Mouse (Mus musculus) layer of hippocampus, postnatal 14 days (tissue): ENCODE results near the gene Tap2. TPM values are rescaled to one million over a fixed set of nuclear protein-coding genes. Genes with fewer than 3 reads are reported as not detected.
A peak's percentile ranks its signal among the peaks of the same experiment; 100 is the strongest.

Experiments used
- DNase-seq, 2 experiments: peaks; one replicate each; pipeline ENCODE4 v3.0.0; 2021 to 2022; ENCODE audit warnings: low spot score in 2 of 2, mixed read lengths in 1 of 2
- long read RNA-seq, 2 experiments: library from polyadenylated mRNA; stranded (forward); transcript quantifications; one replicate each; pipeline ENCODE4 v2.0.0; 2021
- total RNA-seq, 2 experiments: library from RNA; stranded (reverse); gene quantifications; 2 replicates each; pipeline ENCODE4 v1.2.3; 2021

The Tap2 gene
- 1 to 10 TPM; 5.7 to 5.9 TPM for total RNA-seq
- long read RNA-seq, experiment 1, partial matches to known transcripts, result 1 of 6 reads
- long read RNA-seq, experiment 1, other reads (novel, unspliced or antisense), result 1 of 6 reads
- long read RNA-seq, experiment 2, partial matches to known transcripts, result 0 of 4 reads
- long read RNA-seq, experiment 2, other reads (novel, unspliced or antisense), result 0 of 4 reads

DNA sequence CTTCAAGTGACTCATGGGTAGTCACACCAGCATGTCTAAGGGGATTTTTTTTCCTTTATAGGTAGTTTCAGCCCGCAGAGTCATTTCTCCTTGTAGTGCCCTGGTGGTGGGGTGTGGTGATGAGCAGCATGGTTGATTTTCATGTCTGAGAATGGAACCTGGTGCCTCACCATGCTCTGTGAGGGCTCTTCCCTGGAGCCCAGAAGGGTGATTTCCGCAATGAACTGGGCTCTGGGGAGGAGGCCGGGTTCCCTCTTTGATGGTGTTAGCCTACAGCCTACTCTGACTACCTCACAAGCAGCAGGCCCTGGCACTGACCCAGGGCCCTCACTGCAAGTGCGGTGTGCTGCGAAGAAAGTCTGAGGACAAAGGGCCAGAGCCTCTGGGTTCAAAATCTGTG, at the start of gene Tap2:
TSS of gene Tap2 (plus strand) at position 84 of the 400 bp plus-strand sequence.
- DNase-seq, result no peak

DNA sequence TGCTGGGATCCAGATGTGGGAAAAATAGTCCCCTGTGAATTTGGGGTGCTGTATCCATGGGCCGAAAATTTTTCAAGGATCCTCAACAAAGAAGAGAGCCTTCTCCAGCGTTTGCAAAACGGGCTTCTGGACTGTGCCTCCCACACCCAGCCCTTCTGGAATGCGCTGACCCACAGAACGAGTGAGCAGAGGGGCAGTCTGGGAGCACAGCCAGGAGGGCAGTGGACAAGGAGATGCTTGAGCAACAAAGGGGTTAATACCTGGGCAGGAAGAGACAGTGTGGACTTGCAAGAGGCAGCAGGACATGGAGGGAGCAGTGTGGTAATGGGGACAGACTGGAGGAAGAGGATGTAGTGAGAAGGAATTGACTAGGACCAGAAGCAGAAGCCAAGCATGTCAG, 47.8 kb upstream of the Tap2 start:
- no peak for DNase-seq

DNA sequence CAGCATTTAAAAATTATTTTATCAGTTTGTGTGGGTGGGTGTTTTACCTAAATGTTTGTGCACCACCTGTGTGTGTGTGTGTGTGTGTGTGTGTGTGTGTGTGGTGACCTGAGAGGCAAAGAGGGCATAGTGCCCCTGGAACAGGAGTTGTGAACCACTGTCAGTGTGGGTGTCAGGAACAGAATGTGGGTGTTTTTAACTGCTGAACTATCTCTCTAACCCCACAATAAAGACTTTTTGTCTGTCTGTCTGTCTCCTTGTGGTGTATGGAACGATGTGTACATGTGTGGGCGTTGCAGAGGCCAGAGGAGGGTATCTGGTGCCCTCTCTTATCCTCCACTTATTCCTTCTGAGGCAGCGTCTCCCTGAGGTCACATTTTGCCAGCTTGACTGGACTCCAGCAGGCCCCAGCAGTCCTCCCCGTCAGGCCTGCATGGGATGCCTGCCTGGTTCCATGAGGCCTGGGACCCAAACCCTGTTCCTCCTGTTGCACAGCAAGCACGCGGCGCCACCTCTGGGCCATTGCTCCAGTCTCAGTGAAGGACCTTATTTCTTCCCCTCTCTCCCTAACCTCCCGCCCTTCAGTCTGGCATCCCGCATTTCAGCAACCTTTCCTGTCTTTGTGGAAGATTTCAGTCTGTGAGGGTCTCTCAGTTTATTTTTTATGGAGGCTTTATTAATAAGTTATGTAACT, 39.0 kb upstream of the Tap2 start:
- no peak for DNase-seq

DNA sequence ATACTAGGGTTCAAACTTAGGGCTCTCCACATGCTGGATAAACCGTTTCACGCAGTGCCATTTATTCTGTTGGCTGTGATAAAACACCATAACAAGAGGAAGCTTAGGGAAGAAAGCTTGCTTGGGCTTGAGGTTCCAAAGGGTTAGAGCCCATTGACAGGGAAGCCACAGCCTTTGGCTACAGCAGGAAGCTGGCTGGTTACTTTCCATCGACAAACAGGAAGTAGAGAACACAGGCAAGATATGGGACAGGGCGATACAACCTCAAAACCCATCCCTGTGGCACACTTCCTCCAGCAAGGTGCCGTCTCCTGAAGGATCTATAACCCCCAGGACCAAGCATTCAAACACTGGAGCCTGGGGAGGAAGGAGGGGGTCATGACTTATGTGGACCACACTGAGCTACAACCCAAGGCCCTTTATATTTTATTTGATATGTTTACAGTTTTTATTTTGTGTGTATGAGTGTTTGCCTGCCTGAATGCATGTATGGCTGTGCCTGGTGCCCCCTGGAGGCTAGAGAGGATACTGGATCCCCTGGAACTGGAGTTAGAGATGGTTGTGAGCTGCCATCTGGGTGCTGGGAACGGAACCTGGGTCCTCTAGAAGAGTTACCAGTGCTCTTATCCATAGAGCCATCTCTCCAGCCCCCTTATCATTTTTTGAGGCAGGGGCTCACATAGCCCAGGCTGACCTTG, 38.1 kb upstream of the Tap2 start:
- no peak for DNase-seq

DNA sequence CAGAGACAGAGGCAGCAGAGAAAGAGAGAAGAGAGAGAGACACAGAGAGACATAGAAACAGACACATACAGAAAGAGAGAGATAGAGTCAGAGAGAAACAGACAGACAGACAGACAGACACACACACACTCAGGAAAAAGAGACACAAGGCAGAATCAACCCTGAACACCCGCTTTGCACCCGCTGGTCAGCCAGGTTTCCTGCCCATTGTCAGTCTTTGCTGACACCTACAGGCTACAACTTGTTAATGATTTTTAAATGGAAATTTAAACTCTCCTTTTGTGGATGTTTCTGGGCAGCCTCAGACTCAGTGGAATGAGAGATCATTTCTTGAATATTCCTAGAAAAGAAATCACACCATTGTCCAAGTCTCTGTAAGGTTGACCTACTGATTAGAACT, 34.0 kb upstream of the Tap2 start:
- peak; percentile 11 to 54 for DNase-seq

DNA sequence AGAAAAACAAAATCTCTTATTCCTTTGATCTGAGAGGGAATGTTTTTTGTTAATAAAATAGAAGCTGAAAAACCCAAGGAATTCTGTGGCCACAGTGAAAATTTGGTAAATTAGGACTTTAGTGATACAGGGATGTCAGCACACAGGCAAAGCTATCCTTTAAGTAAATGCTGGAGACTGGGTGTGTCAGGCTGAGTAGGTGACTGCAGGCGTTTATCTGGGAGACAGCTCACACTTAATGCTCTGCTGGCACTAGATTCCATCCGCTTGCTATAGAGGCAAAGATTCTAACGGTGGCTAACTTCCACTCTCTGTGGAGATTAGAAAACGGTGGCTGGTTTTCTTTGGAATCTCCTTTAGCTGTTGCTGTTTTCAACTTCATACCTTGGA, 32.8 kb upstream of the Tap2 start:
- no peak for DNase-seq

DNA sequence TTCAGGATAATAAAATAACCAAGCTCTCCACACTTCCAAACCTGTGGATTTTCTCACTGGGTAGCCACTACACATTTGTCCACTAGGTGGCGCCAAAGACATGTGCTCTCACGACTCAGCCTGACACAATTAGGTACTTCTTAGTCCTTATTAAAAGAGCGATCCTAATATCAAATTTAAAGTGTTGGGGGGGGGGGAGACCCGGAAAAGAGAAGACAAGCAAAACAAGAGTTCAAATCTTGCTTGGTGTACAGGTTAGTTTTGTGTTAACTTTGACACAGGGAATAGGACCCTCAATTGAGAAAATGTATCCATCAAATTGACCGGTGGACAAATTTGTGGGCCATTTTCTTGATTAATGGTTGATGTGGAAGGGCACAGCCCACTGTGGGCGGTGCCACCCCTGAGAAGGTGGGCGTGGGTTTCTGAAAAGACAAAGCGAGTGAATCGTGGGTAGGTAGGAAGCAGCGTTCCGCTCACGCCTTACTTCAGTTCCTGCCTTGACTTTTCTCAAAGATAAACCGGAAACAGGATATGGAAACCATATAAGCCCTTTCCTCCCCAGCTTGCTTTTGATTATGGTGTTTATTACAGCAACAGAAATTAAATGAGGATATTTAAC, 32.3 kb upstream of the Tap2 start:
- peak; percentile 81 to 91 for DNase-seq

DNA sequence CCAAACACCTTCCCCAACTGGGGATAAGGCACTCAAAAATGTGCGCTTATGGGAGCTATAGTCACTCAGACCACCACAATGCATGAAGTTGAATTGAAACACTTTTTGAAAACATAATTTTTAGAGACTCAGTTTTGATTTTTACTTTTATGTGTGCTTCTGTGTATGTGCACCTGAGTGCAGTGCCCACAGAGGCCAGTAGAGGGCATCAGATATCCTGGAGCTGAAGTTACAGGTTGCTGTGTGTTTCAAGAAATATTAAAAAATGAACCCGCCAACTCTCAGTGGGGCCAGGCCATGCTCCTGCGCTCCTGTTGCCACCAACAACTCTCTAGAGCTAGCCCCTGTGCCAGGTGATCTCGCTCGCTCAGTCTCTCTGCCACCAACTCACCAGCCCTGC, 30.8 kb upstream of the Tap2 start:
- no peak for DNase-seq

DNA sequence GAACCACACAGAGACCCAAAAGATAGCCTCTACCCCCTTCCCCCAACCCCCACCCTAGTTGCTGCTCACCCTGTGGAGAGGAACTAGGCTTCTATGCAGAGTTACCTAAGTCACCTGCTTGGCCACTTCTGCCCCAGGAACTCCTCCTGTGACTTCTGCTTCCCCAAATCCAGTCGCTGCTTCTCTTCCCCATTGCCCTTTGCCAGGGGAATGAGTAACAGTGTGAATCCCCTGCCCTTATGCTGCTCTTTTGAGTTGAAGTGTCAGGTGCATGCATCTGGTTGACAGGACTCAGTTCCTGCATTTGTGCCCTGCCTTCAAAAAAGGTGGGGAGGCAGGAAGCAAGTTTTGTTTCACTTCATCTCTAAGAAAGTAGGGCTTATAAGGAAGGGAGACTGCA, 29.3 kb upstream of the Tap2 start:
- no peak for DNase-seq

DNA sequence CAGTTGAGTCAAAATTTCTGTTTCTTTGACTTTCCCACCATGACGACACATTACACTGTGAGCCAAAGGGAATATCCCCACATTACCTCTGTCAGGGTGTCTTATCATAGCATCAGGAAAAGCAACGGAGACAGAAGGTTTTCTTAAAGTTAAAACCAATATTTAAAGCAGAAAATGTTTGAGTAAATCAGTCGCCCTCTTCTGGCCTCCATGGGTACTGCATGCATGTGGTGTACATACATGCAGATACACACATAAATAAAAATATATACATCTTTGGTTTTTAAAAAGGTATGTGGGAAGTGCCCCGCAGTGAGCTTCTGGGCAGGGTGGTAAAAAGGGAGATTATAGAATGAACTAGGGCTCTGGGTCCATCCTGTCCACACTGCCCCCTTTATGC, 26.1 kb upstream of the Tap2 start:
- DNase-seq, result no peak

DNA sequence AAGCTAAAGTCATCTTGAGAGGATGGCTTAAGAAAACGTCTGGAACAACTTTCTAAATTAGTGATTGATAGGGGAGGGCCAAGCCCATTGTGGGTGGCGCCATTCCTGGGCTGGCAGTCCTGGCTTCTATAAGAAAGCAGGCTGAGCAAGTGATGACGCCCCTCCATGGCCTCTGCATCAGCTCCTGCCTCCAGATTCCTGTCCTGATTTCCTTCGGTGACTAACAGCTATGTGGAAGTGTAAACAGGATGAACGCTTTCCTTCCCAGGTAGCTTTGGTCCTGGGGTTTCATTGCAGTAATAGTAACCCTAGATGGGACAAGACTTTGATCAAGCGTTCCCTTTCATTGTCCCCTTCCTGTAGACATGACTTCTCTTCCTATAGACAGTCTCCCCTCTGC, 24.3 kb upstream of the Tap2 start:
- no peak for DNase-seq

DNA sequence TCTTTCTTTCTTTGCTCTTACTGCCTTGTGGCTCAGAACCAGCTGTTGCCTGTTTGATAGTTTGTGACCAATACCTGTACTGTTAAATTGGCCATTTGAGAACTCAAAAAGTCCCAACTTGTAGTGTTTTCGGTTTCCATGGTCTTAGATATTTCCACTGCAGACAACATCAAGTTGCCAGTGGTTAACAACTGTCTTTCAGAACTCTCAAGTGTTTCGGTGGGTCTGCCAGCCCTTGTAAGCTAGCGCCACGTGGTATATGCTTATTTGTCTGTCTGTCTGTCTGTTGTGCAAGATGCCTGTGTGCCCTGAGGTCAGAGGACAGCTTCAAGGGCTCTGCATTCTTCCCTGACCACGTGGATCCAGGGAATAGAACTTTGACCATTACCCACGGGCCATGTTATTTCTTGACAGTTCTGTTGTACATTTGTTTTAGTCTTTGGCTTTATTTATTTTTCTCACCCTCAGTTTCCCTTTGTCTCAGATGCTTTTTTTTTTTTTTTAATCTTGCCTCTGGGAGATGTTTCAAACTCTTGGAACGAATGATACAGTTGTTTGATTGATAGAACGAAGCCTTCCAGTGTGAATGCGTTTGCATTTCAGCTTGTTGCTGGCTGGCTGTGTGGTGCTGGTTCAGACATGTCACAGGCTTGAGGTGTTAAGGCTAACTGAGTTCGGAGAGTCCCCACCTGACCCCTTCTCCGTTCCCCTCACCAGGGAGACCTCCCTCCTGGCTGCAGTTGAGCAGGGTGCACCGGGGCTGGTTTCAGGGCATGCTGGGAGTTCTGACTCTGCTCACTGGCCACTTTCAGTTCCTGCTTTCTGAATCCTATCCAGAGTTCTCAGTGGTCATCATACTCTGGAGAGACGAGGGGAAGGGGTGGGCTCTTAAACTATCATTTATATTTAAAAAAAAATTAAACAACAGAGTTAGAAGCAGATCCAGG, 23.1 kb upstream of the Tap2 start:
- no peak for DNase-seq

DNA sequence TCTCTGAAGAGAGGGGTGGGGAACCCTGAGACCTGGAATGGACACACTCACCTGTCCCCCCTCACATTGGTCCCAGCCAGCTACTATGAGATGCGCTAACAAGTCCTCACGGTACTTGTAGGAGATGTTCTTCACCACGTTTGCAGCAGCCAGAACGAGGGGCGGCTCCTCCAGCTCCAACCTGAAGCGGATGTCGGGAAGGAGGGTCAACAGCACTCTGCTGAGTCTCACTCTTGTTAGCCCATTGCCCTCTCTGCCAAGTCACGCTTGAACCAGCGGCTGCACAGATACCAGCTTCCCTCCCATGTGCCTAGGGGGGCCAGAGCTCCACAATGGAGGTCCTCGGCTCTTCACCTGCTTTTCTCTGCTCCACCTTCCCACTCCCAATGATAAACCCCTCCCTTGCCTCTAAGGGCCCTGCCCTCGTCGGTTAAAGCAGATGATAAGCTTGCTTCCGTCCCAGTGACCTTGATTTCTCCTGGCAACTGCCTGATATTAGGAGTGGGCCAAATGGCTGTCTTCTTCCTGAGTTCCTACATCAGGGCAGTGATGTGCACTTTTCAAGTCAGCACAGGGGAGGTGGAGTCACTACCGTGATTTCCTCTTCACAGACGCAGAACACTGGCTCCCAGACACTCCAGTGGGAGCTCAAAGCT, 19.6 kb upstream of the Tap2 start:
- no peak for DNase-seq

DNA sequence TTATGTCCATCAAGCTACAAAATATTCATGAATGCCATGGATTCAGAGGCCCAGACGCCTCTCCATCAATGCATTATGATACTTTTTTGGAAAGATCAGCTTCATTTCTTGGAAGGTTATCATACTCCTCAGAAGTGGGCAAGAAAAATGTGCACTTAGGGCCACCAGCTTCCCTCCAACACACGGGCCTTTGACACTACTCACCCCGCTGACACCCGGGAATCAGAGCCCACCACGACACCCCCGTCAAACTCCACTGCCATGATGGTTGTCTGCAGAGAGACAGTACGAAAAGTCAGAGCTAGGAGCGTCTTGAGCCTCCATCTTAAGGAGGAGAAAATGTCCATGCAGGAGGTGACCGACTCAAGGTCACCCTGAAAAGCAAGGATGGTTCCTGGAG, 17.8 kb upstream of the Tap2 start:
- DNase-seq, result no peak

DNA sequence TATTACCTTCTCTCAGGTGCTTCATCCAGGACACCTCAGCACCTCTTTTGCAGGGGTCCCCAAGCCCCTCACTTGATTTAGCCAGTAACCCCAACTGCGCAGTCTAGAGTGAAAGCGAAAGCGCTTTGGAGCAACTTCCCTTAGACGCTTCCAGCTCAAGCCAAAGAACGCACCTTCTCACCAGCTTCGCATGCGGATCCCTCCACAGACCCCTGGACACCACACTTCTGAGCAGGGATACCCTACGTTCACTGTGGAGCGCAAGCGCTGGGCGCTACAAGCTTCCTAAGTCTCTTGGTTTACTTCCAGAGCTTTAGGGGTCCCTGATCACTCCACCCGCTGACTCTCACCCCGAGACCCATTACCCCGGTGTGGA, 16.5 kb upstream of the Tap2 start:
- no peak for DNase-seq

DNA sequence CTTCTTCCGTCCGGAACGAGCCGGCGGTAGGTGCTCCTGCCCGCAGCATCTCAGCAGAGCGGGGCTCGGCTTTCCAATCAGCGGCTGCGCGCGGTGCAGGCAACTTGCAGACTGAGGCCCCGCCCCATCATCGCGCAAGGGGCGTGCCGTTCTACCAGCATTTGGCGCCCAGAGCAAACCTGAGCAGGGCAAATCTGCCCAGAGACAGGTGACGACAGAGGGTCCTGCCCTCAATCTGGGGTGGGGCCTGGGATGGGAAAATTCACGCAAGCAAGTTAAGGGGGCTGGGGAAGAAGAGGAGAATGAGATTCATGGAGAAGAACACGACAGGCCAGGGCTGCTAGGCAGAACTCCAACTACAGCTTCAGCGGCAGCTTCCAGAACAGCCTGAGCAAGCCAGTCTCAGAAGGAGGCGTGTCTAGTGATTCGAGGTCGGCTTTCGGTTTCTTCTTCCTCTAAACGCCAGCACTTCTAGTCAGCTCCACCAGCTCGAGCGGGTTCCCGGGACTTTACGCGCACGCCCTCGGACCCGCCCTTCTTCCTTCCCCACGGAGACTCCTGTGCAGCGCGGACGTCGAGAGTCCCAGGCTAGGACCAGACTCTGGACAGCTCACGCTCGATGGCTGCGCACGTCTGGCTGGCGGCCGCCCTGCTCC, 15.9 kb upstream of the Tap2 start, which contains the start of the genes Tap1 and Psmb9:
TSS of gene Tap1 (plus strand) at position 293 of the 656 bp plus-strand sequence.
TSS of gene Psmb9 (minus strand) at position 504 of the 656 bp plus-strand sequence.
- peak; percentile 97 for DNase-seq

DNA sequence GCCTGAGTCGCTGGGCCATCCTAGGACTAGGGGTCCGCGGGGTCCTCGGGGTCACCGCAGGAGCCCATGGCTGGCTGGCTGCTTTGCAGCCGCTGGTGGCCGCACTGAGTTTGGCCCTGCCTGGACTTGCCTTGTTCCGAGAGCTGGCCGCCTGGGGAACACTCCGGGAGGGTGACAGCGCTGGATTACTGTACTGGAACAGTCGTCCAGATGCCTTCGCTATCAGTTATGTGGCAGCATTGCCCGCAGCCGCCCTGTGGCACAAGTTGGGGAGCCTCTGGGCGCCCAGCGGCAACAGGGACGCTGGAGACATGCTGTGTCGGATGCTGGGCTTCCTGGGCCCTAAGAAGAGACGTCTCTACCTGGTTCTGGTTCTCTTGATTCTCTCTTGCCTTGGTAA, 15.3 kb upstream of the Tap2 start:
- DNase-seq, result no peak

DNA sequence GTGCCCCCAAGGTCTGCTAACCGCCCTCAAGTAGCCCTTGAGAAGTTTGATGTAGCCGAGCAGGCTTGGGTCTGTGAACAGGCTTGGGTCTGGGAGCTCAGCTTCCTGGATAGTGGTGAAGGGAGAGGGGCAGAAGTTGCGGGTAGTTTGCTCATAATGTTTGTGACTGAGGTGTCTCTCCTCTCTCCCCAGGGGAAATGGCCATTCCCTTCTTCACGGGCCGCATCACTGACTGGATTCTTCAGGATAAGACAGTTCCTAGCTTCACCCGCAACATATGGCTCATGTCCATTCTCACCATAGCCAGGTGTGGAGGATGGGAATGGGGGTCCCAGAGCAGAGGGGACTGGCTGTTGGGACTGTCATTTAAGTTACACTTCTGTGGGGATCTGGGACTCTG, 14.3 kb upstream of the Tap2 start:
- DNase-seq, result no peak

DNA sequence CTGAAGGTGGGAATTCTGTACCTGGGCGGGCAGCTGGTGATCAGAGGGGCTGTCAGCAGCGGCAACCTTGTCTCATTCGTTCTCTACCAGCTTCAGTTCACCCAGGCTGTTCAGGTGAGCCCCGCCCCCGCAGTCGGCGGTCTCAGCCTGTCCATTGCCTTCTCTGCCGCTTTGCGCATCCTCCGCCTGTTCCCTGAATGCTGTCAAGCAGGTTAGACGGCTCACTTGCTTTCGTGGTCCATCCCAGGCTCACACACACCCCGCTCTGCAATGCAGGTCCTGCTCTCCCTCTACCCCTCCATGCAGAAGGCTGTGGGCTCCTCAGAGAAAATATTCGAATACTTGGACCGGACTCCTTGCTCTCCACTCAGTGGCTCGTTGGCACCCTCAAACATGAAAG, 10.5 kb upstream of the Tap2 start:
- no peak for DNase-seq

DNA sequence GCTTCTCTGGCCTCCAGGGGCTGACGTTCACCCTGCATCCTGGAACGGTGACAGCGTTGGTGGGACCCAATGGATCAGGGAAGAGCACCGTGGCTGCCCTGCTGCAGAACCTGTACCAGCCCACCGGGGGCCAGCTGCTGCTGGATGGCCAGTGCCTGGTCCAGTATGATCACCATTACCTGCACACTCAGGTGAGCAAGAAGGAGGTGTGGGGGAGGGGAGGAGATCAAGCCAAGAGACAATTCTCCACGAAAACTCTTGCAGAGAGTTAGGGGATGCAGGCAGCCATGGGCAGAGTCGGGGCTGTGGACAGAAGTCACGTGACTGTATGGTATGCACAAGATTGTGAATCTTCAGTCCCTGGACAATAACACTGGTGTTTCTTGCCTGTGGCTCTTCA, 9.9 kb upstream of the Tap2 start:
- no peak for DNase-seq
